In genomic region chr8:83853323-83854050, GRCm38 (mm10) we compare ENCODE assay signal across 12 mouse cellular contexts.
"Had no signal": no experiment of that assay in that cellular context is flagged by ENCODE, and none has a peak within 500 bp of the region (broad histone marks: within the 10 kb centered on the region; RNA-seq: fewer than 3 reads in every experiment).

No protein-coding gene starts in this region.

- H3K4me3 ChIP-seq: layer of hippocampus, adult 2 months; liver, embryonic 15.5 days; midbrain, embryonic 10.5 days; neural tube, embryonic 12.5 days had no signal

- H3K4me1 ChIP-seq: liver, embryonic 15.5 days; neural tube, embryonic 12.5 days had no signal

- H3K27ac ChIP-seq: layer of hippocampus, adult 2 months; liver, embryonic 15.5 days; midbrain, embryonic 10.5 days; neural tube, embryonic 12.5 days had no signal

- DNase-seq: kidney, adult 11 months; kidney, adult 9 months; kidney, postnatal 10 days; kidney, postnatal 4 days; left cerebral cortex, postnatal 4 days; midbrain, embryonic 14.5 days; thymus, adult 18-20 months; thymus, postnatal 14 days had no signal

- H3K27me3 ChIP-seq: liver, embryonic 15.5 days; neural tube, embryonic 12.5 days had no signal

- H3K9me3 ChIP-seq: liver, embryonic 15.5 days; neural tube, embryonic 12.5 days had no signal

- H3K36me3 ChIP-seq: liver, embryonic 15.5 days; midbrain, embryonic 10.5 days; neural tube, embryonic 12.5 days had no signal

- H3K9ac ChIP-seq: liver, embryonic 15.5 days; neural tube, embryonic 12.5 days had no signal
